Mouse (Mus musculus): ENCODE data around the gene Asprv1.

DNA sequence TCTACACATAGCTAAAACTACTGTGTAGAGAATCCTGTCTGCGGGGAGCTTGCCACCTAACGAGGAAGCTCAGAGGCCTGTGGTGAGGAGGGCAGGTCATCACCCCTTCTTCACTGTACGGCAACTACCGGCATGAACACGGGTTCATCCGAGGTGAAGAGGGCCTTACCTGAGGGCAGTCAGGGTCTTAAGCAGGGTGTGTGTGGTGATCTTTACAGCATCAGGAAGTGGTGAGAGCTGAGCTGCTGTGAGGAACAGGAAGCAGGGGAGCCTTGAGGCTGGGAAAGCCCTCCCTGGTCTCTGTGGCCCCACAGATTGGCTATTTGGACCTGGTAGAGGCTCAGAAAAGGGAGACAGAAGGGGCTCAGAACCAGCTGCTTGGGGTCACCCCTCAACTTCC is 20.5 kb upstream of the Asprv1 start:
- no peak for TF ChIP-seq CTCF (IDR thresholded peaks at IDR 0.05)
- no peak for TF ChIP-seq EP300 (IDR thresholded peaks at IDR 0.05)

All from lung, postnatal 0 days (tissue).